Mouse (Mus musculus) c-Kit-positive CD71-negative TER-119-negative erythroid progenitor cells, embryonic 14.5 days (primary cell): ENCODE data around the gene Map3k1.

Source experiments
- DNase-seq: peaks from one replicate; pipeline ENCODE4 v3.0.0-alpha.2; 2013; ENCODE audit warnings: low read depth

Map3k1 gene

DNA sequence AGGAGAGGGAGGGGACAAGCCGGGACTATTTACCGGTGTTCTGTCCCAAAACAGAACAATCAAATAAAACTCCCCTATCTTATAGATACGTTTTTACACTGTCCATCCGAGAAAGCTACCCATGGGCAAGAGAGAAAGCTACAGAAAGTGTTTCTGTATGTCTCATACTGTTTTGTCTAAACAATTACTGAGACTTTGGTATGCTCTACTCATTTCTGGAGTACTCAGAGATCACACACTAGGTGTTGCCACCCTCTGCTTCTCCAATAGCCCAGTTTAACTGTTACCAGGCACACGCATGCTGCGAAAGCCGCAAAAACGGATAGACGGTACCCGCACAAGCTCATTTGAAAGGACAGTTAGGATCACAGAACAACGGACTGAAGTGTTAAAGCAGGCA, 17.2 kb downstream of the Map3k1 start:
- no peak for DNase-seq

DNA sequence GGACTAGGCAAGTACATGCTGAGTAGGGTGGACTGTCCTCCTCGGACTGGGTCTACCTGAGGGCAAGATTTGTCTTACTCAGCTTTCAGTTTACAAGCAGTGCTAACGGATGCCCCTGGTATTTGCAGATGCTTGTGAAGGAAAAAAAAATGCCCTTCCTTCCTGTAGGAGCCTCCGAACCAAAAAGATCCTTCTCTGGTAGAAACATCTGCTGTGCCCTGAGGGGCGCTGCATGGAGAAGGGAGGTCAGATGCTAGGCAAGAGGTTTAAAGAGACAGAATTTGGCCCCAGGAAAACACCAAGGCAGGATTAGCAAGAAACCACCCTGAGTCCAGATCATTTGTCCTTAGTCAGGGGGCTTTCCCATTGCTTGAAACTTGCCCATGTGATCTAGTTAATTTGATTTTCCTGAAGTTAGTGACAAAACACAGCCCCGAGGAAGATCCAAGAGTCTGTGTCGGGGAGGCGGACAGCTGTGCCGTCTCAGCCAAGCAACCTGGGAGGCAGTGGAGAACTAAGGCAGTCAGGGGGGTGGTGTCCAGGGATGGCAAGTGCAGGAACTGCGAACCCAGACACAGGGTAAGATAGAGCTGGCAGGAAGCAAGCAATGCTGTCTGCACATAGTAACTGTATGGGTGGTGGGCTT, 19.2 kb downstream of the Map3k1 start:
- DNase-seq = no peak

DNA sequence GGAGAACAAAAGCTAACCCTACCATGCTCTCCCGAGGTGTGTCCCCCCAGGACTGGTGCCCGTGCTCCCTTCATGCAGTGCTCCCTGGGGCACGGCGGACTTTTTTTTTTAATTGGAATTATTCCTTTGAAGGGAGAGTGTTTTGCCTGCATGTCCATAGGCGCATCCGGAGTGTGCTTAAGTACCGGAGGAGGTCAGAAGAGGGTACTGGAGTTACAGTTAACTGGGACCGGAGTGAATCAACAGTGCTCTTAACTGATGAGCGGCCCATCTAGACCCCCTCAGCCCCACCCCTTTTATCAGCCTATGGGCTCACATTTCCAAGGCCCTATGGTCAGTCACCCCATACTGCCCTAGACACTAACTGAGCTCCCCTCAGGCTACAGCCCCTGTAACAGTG, 19.9 kb downstream of the Map3k1 start:
- DNase-seq = no peak

DNA sequence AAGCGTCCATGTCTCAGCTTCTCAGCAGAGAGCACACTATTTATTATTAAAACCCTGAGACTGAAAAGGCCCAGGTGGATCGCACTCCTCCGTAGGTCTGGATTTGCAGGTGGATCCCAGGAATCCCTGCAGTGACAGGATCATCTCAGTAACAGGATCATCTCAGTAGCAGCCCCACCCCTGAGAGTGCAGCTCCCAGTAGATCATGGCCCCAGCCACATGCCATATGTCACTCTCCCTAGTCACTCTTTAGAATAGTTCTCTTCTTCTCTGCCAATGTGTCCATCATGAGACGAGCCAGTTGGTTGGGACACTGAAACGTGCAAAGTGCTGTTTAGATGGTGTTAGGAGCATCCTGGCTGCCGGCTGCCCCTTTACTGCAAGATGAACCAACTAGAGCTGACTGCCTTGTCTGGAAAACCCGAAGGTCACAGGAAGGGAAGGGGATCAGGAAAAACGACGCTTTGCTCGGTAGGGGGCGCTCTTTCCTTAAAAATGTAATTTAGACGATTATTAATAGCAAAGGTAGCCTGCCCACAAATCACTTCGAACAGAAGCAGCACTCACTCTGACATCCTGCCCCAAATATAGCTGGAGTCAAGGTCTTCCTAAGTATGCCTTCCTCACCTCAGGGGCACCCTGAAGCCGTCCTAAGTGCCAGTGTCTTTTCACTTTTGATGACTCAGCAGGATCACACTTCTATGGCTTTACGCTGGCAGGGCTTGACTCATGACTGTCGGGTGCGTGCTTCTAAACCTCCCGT, 20.8 kb downstream of the Map3k1 start:
- DNase-seq = no peak

DNA sequence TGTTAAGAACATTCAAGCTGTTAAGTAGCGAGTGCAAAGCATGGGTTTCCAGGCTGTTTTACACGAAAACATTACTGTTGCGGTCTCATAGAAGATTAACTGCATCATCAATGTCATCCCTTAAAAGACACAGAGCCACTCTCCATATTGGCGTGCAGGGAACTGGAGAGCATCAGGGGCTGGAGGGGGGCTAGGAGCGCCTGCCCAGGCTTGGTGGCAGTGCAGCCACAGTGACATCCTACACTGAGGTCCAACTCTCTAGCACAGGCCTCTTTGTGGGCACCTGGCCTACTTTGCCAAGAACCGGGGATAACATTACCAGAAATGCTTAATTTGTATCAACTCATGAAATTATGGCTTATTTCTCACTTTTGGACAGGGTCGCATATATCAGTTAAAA, 22.2 kb downstream of the Map3k1 start:
- DNase-seq = no peak

DNA sequence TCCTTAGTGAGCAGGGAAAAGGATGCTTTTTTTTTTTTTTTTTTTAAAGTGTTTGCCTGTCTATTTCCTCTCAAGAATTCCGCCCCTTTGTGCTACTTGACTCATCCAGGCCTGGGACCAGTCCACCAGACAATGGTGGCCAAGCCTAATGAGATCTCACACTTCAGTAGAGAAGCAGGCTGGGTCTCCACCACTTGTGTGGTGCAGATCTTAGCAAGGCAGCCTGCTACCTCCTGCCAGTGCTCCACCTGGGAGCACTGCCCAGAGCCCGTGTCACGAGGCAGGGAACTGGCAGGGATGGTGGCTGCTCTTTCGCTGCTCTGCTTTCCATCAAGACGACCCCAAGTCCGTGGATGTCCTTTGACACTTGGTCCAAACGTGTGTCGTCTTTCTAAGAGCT, 25.3 kb downstream of the Map3k1 start:
- no peak for DNase-seq

DNA sequence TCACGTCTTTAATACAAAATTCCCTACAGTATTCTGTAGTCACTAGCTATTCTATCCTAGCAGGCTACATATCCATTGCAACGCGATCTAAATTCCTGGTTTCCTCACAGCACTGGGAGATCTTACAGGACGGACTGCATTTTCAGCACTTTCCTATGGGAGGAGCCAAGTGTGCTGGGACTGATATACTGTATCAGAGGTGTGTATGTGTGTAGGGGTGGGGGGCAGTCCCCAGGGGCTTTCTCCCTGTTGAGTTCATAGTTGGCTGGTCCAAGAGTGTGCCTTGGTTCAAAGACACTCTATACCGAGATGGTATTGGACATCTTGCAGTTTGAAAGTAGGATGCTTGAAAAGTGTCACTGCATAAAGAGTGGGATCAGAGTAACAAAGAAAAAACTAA, 29.3 kb downstream of the Map3k1 start:
- DNase-seq = no peak

DNA sequence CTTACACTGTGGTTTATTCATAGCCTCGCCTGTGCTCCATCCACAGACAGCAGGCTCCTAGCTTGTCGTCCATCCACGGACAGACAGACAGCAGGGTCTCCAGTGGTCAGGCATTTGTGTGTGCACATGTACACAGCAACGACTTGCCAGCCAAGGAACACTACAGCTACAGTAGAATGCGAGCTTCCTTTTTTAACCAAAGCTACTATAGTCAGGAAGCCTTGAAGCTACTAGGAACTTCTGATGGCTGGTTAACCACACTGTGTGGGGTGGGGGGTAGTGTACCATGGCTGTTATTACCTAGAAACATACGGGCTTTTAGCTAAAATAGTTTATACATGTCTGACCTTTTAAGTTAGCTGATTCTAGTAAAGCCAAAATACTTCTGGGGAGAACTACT, 30.2 kb downstream of the Map3k1 start:
- DNase-seq = no peak

DNA sequence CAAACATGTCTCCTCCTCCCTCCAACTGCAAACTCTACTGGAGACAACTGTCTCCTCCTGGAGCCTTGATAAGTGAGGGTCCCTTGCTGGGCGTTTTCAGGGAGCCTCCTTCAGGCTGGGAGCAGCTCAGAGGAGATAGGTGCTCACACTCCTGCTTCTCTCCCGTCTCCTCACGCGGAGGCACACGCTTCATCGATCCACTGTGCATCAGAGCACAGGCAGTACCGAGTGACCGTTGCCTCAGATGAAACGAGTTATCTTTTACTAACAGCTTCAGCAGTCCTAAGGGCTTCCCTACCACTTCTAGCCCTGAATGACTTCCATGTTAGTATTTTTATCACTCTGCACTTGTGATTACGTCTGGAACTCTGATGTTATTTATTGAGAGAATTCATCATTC, 30.9 kb downstream of the Map3k1 start:
- no peak for DNase-seq

DNA sequence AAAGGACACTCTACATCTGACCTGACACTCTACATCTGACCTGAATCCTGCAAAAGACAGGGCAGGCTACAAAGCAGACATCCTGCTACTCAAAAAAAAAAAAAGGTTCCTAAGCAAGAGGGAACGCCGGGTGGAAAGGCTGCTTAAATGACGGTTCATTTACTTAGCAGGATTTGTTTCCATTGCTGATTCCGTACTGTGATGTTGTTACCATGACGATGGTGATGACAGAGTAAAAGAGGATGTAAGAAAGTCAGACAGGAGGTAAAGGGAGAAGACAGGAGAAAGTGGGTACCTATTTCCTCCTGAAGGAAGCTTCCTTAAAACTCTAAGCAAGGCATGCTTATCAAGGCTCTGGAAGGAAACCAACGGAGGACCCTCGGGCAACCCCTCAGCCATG, 31.6 kb downstream of the Map3k1 start:
- no peak for DNase-seq

DNA sequence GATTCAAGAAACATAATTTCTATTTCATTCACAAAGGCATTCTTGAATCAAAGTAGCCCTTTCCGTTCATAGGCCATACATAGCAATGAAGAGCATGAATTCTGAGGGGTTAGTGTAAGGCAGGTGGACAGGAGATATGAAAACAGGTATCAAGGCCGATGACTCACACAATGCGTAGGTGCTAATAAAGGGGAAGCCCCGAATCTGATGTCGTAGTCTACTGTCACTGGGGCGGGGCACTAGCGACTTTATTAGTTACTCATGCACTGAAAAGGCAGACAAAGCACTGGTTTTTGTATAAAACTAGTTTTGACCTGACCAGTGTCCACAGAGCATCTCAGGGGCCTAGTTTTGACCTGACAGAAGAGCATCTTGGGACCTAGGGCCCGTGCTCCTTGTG, 36.7 kb downstream of the Map3k1 start:
- DNase-seq = no peak

DNA sequence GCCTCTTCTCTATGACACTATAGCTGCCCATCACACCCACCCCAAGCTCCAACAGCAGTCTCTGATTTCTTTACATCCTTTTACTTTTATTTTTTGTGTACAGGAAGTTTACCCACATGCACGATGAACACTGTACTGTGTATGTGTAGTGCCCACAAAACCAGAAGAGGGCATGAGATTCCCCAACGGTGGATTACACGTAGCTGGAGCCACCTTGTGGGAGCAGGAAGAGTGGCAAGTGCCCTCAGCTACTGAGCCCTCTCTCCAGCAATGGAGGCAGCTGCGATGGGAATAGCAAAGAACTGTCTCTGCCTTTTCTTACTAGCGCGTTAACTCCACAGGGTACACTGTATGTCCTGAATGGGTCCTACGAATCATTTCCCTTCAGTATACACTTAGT, 37.6 kb downstream of the Map3k1 start:
- DNase-seq = peak; percentile 29

DNA sequence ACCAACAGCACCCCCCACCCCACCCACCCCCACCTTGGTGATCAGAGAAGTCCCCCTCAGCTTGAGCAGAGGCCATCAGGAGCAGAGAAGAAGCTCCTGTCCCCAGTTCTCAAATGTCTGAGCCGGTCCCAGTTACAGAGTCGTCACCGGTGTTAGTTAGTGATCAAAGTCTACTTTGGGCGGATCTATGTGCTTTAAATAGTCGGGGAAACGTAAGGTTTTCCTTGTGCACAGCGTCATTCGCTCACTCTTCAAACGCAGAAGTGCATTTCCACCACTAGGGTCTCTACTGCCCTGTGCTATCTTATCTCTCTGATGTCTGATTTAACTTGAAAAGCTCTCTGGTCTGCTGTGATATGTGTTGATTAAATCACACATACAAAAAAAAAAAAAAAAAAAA, 38.0 kb downstream of the Map3k1 start:
- DNase-seq = no peak

DNA sequence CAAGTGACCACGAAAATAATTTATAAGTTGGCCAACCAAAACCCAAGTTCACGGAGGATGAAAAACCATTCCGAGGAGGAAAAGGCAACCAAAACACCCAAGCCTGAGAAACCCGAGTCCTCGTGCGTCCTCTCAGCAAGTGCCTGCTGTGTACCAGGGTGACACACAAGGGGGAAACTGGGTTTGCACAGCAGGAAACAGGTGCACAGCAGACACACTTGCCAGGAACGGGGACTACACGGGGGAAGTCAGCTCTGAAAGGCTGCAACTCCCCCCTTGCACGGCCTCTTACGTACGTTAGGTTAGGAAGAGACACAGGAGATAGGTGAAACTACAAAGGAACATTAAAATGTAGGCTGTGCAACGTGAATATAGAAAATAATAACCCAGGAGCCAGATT, 46.3 kb downstream of the Map3k1 start:
- no peak for DNase-seq

DNA sequence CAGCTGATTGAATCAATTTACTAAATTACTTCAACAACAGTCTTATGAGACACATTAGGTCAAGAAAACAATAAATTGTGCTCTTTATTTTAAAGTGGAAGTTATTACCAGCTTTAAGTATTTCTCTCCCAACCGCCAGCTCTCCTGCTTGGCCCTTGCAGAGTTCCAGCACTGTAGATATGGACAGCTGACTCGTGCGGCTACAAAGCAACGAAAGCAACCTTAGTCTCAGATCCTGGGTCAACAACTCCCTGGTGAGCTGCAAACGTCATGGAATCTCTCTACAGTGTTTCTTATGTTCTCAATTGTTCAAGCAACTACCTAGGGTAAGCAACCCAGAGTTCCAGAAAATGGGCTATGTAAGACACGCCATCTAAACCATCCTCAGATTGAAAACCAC, 51.8 kb downstream of the Map3k1 start:
- no peak for DNase-seq

DNA sequence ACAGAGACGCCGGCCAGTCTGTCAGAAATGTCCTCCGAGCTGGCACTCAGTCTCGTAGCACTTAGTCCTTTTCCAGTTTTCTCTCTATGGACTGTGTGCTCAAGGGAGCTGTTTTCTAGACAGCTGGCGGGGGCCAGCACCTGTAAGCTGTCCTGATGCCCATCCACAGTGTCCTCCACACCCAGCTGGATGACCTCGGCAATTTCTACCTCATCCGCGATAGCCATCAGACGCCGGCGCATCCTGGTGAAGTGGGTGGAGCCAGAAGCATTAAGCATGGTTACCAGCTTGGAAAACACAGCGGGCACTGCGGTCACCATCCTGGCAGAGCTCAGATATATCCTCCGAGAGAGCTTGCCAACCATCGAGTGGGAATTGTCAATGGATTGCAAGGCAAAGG, 52.9 kb downstream of the Map3k1 start:
- no peak for DNase-seq

DNA sequence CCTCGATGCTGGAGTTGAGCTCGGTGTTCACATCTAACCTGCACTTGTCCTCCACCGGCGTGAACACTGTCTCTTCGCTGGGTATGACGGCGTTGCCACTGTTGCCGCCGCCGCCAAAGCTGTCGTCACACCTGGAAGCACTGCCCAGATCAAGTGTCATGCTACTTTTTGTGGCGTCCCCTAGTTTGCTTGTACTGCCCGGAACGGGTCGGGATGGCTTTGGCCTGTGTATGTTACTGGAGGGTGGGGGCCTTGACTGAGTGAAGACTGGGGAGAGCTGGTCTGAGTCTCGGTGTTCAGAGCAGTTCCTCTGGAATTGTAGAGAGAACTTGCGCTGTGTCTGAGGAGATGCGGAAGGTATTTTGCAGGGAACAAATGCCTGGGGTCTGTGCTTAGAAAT, 53.4 kb downstream of the Map3k1 start:
- no peak for DNase-seq

DNA sequence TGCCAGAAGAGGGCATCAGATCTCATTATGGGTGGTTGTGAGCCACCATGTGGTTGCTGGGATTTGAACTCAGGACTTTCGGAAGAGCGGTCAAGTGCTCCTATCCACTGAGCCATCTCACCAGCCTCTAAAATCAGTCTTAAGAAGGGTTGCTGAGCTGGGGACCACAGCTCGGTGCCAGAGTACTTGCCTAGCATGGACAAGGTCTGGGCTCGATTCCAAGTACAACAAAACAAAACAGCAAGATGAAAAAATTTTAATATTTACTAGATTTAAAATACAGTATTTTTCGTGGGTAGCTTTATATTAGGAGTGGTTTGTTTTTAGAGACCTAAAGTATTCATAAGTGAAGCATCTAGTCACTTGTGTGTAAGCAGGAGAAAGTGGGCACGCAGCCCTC, 55.5 kb downstream of the Map3k1 start:
- no peak for DNase-seq

DNA sequence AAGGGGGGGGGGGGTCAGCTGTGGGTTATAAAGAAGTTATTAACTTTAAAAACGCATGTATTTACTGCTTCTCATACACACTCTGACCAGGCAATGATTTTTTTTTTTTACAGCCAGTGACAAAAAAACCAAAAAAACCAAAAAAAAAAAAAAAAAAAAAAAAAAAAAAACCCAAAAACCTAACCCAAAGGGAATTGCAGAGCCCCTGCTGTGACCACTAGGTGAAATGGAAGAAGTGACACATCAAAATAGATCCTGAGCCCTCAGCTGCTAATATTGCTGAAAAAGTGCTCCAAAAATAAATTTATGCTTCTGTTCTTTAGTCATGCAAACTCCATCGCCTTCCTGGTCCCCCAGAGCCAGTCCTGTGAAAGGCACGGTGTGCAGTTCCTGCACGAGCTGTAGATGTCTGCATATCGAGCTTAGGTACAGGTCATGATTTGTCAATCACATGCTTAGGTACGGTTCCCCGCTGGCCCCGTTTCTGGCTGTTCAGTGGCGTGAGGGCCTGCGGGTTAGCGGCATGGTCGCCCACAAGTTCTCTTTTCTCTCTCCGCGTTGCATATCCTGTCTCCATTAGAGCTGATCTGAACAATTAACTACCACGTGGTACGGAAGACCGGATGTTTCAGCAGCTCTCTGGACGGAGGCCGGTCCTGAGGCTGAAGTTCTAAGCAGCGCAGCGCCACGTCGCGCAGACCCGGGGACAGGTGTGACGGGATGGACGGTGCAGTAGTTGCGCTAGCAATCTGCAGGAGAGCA, 60.3 kb downstream of the Map3k1 start:
- DNase-seq = no peak

DNA sequence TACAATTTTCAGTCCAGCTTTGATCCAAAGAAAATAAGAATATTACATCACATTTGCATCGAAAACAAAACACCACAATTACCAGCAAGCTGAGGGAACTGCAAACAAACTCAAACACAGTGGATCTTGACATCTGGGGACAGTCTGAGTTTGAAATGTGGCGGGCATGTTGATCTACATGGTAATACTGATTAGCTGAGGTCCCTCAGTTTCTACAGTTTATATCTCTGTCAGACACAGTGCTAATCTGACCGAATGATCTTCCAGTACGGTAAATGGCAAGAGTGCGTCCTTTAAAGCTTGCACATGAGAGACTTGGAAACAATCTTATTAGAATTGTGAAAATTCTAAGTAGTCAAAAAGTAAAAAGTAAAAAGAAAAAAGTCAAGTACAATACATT, 62.0 kb downstream of the Map3k1 start:
- DNase-seq = no peak

DNA sequence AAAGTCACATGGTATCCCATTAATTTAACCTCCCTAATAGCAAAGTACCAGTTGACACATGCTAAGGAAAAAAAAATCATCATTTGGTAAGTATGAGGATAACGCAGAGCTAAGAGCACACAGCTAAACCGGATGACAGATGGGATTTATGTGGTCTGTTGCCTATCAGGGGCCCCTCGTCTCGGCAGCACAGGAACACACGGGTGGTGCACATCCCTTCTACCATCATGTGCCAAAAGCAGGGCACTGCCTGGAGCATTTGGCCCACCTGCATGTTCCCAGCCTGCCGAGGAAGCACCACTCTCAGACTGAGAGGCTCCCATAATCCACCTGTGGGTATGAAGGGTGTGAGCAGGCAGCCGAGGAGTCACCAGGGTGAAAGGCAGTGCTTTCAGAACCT, 63.6 kb downstream of the Map3k1 start:
- no peak for DNase-seq

DNA sequence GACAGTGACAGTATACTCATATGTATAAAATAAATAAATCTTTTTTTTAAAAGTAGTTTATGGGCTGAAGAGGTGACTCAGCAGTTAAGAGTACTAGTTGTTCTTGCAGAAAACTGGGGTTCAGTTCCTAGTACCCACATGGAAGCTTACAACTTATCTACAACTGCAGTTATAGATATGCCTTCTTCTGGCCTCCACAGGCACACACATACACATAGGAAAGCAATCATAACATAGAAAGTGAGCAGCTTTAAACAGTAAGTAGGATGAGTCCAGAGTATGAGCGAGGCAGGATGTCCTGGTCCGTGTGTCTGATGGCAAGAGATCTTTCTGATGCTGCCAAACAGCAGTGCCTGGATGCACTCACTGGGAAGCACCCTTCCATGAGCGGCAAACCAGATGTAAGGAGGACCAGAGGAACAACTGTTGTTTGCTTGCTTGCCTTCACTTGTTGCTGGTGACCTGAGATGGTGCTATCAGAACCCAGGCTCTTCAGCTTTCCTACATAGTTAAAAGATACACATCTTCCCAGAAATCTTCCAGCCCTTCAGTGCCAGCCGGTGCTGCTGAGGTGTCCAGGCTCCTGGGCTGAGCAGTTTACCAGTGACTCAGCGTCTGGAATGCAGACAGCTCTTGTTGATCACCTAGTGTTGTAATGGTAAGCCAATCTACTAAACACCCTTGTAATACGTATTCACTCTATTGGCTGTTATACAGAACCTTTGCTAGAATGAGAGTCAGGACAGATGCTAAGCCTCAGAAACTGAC, 64.4 kb downstream of the Map3k1 start:
- no peak for DNase-seq
